Comparison of ENCODE assay signal across 19 mouse cellular contexts in the genomic region with DNA sequence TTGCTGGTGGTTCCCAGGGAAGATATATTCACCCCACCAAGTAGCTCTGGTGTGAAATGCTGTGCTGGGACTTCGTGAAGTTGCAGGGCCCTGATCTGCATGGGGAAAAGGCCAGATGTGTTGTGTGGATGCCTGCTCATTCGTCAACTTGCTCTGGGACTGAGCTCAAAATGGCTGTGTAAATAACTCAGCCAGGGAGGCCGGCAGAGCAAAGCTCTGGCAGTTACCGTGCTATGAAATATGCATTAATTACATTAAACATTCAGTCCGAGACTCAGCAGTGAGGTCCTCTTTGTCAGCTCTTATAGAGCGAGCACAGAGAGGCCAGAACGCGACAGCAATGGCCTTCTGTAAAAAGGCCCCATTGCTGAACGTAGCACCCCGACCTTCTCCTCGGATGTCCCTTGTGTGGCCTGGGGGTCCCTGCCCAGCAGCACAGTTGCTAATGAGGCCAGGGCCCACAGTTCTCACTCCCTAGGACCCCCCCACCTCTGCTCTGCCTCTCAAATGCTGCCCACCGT.
DNase-seq lines count a peak whose midpoint lies in the region; ATAC-seq and TF ChIP-seq lines count a peak whose summit lies in the region.
"Had no signal": no experiment of that assay in that cellular context is flagged by ENCODE, and none has a peak within 500 bp of the region (broad histone marks: within the 10 kb centered on the region; RNA-seq: fewer than 3 reads in every experiment).

No protein-coding gene starts in this region.

- no peak overlapping the region for H3K9ac ChIP-seq in forebrain, embryonic 14.5 days (ENCODE audit: low read length)
- H3K9ac ChIP-seq in forebrain, postnatal 0 days, result no peak overlapping the region
- 0 out of 2 replicates have a peak overlapping the region, but pooled peaks have one; percentile 3 for H3K9ac ChIP-seq in midbrain, embryonic 11.5 days (ENCODE audit: low read length)
- no peak overlapping the region for H3K9ac ChIP-seq in neural tube, embryonic 15.5 days (replicated peaks)
- H3K9ac ChIP-seq: heart, embryonic 12.5 days had no signal

- H3K4me1 ChIP-seq in forebrain, embryonic 14.5 days (ENCODE audit: control insufficient read depth, insufficient read depth, low read length), result peaks cover 3% of the 10 kb centered on the region; the same call in 1 of the 2 replicates
- no peaks in the 10 kb centered on the region for H3K4me1 ChIP-seq in forebrain, postnatal 0 days (ENCODE audit: insufficient read depth)
- H3K4me1 ChIP-seq in midbrain, embryonic 11.5 days (ENCODE audit: control insufficient read depth, insufficient read depth, low read length), result peaks cover 12% of the 10 kb centered on the region; the same call in 1 of the 2 replicates
- H3K4me1 ChIP-seq in neural tube, embryonic 15.5 days, result peaks cover 11% of the 10 kb centered on the region

- ATAC-seq in forebrain, embryonic 14.5 days, result peak; percentile 62
- no peak for ATAC-seq in forebrain, postnatal 0 days
- peak; percentile 64 for ATAC-seq in midbrain, embryonic 11.5 days (ENCODE audit: low FRiP score)
- peak; percentile 66 for ATAC-seq in neural tube, embryonic 15.5 days (ENCODE audit: low FRiP score)
- ATAC-seq: activated CD4-positive, CD25-positive, alpha-beta regulatory T cell, adult 4 months had no signal

- H3K9me3 ChIP-seq in forebrain, embryonic 14.5 days (replicated peaks; ENCODE audit: control insufficient read depth, low read length), result no peaks in the 10 kb centered on the region
- H3K9me3 ChIP-seq in forebrain, postnatal 0 days (ENCODE audit: low read length), result no peaks in the 10 kb centered on the region
- no peaks in the 10 kb centered on the region for H3K9me3 ChIP-seq in midbrain, embryonic 11.5 days (ENCODE audit: control insufficient read depth, low read length)
- H3K9me3 ChIP-seq in neural tube, embryonic 15.5 days (replicated peaks), result no peaks in the 10 kb centered on the region
- H3K9me3 ChIP-seq: heart, embryonic 12.5 days had no signal

- no peak overlapping the region for H3K4me3 ChIP-seq in forebrain, embryonic 14.5 days (ENCODE audit: low read depth, low read length)
- H3K4me3 ChIP-seq in forebrain, postnatal 0 days (ENCODE audit: low read depth, low read length), result no peak overlapping the region
- no peak overlapping the region for H3K4me3 ChIP-seq in midbrain, embryonic 11.5 days (ENCODE audit: low read depth, low read length)
- no peak overlapping the region for H3K4me3 ChIP-seq in neural tube, embryonic 15.5 days (replicated peaks)
- H3K4me3 ChIP-seq: heart, embryonic 12.5 days had no signal

- no peaks in the 10 kb centered on the region for H3K27me3 ChIP-seq in forebrain, embryonic 14.5 days (replicated peaks; ENCODE audit: control insufficient read depth, insufficient read depth, low read length)
- H3K27me3 ChIP-seq in forebrain, postnatal 0 days (ENCODE audit: insufficient read depth, low read length), result no peaks in the 10 kb centered on the region; the same call in 1 of the 2 replicates
- peaks cover 5% of the 10 kb centered on the region; the same call in 1 of the 2 replicates for H3K27me3 ChIP-seq in midbrain, embryonic 11.5 days (ENCODE audit: control insufficient read depth, insufficient read depth, low read length)
- H3K27me3 ChIP-seq in neural tube, embryonic 15.5 days (replicated peaks), result no peaks in the 10 kb centered on the region

- no peak overlapping the region for H3K27ac ChIP-seq in forebrain, embryonic 14.5 days (ENCODE audit: low read depth, low read length)
- no peak overlapping the region for H3K27ac ChIP-seq in forebrain, postnatal 0 days (ENCODE audit: low read depth, low read length)
- H3K27ac ChIP-seq in midbrain, embryonic 11.5 days (ENCODE audit: low read depth, low read length), result no peak overlapping the region
- H3K27ac ChIP-seq in neural tube, embryonic 15.5 days (replicated peaks), result 0 out of 2 replicates have a peak overlapping the region, but pooled peaks have one; percentile 30

- 51% methylated on average over 12 of the region's 12 CpGs for WGBS in forebrain, embryonic 14.5 days
- 36% methylated on average over 12 of the region's 12 CpGs for WGBS in forebrain, postnatal 0 days
- WGBS in midbrain, embryonic 11.5 days, result 57% methylated on average over 12 of the region's 12 CpGs
- WGBS in neural tube, embryonic 15.5 days, result 24% methylated on average over 12 of the region's 12 CpGs

- 0 out of 2 replicates have a peak overlapping the region, but pooled peaks have one; percentile 16 for H3K4me2 ChIP-seq in forebrain, embryonic 14.5 days (ENCODE audit: low read length)
- H3K4me2 ChIP-seq in forebrain, postnatal 0 days (ENCODE audit: low read depth), result no peak overlapping the region
- no peak overlapping the region for H3K4me2 ChIP-seq in midbrain, embryonic 11.5 days
- no peak overlapping the region for H3K4me2 ChIP-seq in neural tube, embryonic 15.5 days
- H3K4me2 ChIP-seq: heart, embryonic 12.5 days had no signal

- no peak for TF ChIP-seq CTCF in forebrain, postnatal 0 days (IDR thresholded peaks at IDR 0.05; ENCODE audit: low read depth)

- peak; percentile 25 for DNase-seq in forebrain, embryonic 14.5 days (ENCODE audit: low spot score)
- DNase-seq in forebrain, postnatal 0 days, result no peak
- DNase-seq in retina, postnatal 1 day, result peak; percentile 30
- DNase-seq in retina, embryonic 14.5 days (ENCODE audit: low spot score), result no peak
- DNase-seq in midbrain, embryonic 11.5 days (ENCODE audit: low spot score, missing footprints), result peak; percentile 84
- DNase-seq in layer of hippocampus, postnatal 14 days (ENCODE audit: low spot score in 2 of 2), result no peak
- no peak for DNase-seq in thymus, postnatal 0 days (ENCODE audit: low spot score)
- DNase-seq: cerebellum, adult 11-12 months; cerebellum, postnatal 36 days; gastrocnemius, postnatal 14 days; heart, postnatal 36 days; kidney, adult 18-20 months; kidney, postnatal 14 days; layer of hippocampus, adult 9-11 months; lung, postnatal 14 days; thymus, adult 2 months had no signal

- H3K36me3 ChIP-seq in forebrain, embryonic 14.5 days (ENCODE audit: control insufficient read depth, insufficient read depth, low read length), result no peaks in the 10 kb centered on the region
- no peaks in the 10 kb centered on the region for H3K36me3 ChIP-seq in forebrain, postnatal 0 days (ENCODE audit: insufficient read depth)
- no peaks in the 10 kb centered on the region for H3K36me3 ChIP-seq in midbrain, embryonic 11.5 days (ENCODE audit: control insufficient read depth, insufficient read depth, low read length)
- no peaks in the 10 kb centered on the region for H3K36me3 ChIP-seq in neural tube, embryonic 15.5 days
- H3K36me3 ChIP-seq: heart, embryonic 12.5 days had no signal

Comparison
In these comparisons a context has a peak if more than half of its experiments do, and no peak if none do; other contexts are left out.
1. DNase-seq: peak in forebrain, embryonic 14.5 days (single experiment), retina, postnatal 1 day (single experiment) and midbrain, embryonic 11.5 days (single experiment); none in forebrain, postnatal 0 days (single experiment), retina, embryonic 14.5 days (single experiment), layer of hippocampus, postnatal 14 days (0 of 2) and thymus, postnatal 0 days (single experiment).